In genomic region chr15:10690219-10690618, GRCm38 (mm10) we compare ENCODE assay signal across 10 mouse cellular contexts. TPM values are rescaled to one million over a fixed set of nuclear protein-coding genes. Genes with fewer than 3 reads are reported as not detected.
DNase-seq lines count a peak whose midpoint lies in the region; ATAC-seq and TF ChIP-seq lines count a peak whose summit lies in the region.
"Had no signal": no experiment of that assay in that cellular context is flagged by ENCODE, and none has a peak within 500 bp of the region (broad histone marks: within the 10 kb centered on the region; RNA-seq: fewer than 3 reads in every experiment).

No protein-coding gene starts in this region.

- peak overlapping the region; percentile 44 for H3K4me2 ChIP-seq in heart, embryonic 13.5 days
- peak overlapping the region; percentile 36 for H3K4me2 ChIP-seq in liver, postnatal 0 days (ENCODE audit: low read depth, low read length)

- no peak for TF ChIP-seq EP300 in ES-Bruce4 (IDR thresholded peaks at IDR 0.05; ENCODE audit: insufficient read depth, low read depth, low read length)
- TF ChIP-seq EP300 in liver, postnatal 0 days (IDR thresholded peaks at IDR 0.05; ENCODE audit: low read depth), result 0 out of 2 replicates have a peak, but pooled peaks have one; percentile 62

- WGBS in heart, embryonic 13.5 days, result 39% methylated on average over 13 of the region's 13 CpGs
- WGBS in heart, embryonic 10.5 days, result 42% methylated on average over 13 of the region's 13 CpGs
- 59% methylated on average over 13 of the region's 13 CpGs for WGBS in liver, postnatal 0 days (ENCODE audit: insufficient replicate concordance)

- TF ChIP-seq CTCF in ES-Bruce4 (IDR thresholded peaks at IDR 0.05; ENCODE audit: low read depth, low read length), result no peak
- TF ChIP-seq CTCF in embryonic fibroblast, embryonic 13.5 days (IDR thresholded peaks at IDR 0.05; ENCODE audit: borderline replicate concordance, insufficient read depth, low read length), result no peak
- no peak for TF ChIP-seq CTCF in liver, postnatal 0 days (IDR thresholded peaks at IDR 0.05; ENCODE audit: low read depth)

- no peaks in the 10 kb centered on the region for H3K9me3 ChIP-seq in heart, embryonic 13.5 days
- no peaks in the 10 kb centered on the region for H3K9me3 ChIP-seq in heart, embryonic 10.5 days
- no peaks in the 10 kb centered on the region for H3K9me3 ChIP-seq in ES-Bruce4 (replicated peaks; ENCODE audit: control insufficient read depth, insufficient read depth, low read length, poor library complexity, severe bottlenecking)
- H3K9me3 ChIP-seq in liver, postnatal 0 days (ENCODE audit: low read length), result no peaks in the 10 kb centered on the region

- no peak for TF ChIP-seq POLR2A in ES-Bruce4 (IDR thresholded peaks at IDR 0.05; ENCODE audit: insufficient read depth, low read length)
- no peak for TF ChIP-seq POLR2A in embryonic fibroblast, embryonic 13.5 days (IDR thresholded peaks at IDR 0.05; ENCODE audit: low read depth, low read length)

- no peak for DNase-seq in heart, embryonic 10.5 days (ENCODE audit: low spot score)
- DNase-seq in liver, postnatal 0 days, result peak; percentile 63
- no peak for DNase-seq in embryo, embryonic 10.5 days (ENCODE audit: low spot score)
- no peak for DNase-seq in right cerebral cortex, adult 18-20 months
- DNase-seq in MN1 (ENCODE audit: low spot score), result no peak
- DNase-seq: thymus, postnatal 36 days had no signal

- H3K9ac ChIP-seq in heart, embryonic 13.5 days, result no peak overlapping the region
- H3K9ac ChIP-seq in ES-Bruce4 (ENCODE audit: low read depth, poor library complexity, severe bottlenecking), result peak overlapping the region; percentile 33; the same call in 1 of the 2 replicates
- H3K9ac ChIP-seq in liver, postnatal 0 days (replicated peaks), result no peak overlapping the region

- H3K27ac ChIP-seq in heart, embryonic 13.5 days (replicated peaks), result peak overlapping the region; percentile 55
- H3K27ac ChIP-seq in heart, embryonic 10.5 days, result no peak overlapping the region
- peak overlapping the region; percentile 59 for H3K27ac ChIP-seq in ES-Bruce4 (ENCODE audit: insufficient read depth, low read length)
- H3K27ac ChIP-seq in embryonic fibroblast, embryonic 13.5 days (ENCODE audit: insufficient read depth, low read length), result peak overlapping the region; percentile 73
- peak overlapping the region; percentile 84 for H3K27ac ChIP-seq in liver, postnatal 0 days (ENCODE audit: low read depth)

- H3K4me1 ChIP-seq in heart, embryonic 13.5 days, result peaks cover 49% of the 10 kb centered on the region
- peaks cover 33% of the 10 kb centered on the region for H3K4me1 ChIP-seq in heart, embryonic 10.5 days
- H3K4me1 ChIP-seq in ES-Bruce4 (ENCODE audit: control insufficient read depth, insufficient read depth, low read length), result peaks cover 7% of the 10 kb centered on the region
- H3K4me1 ChIP-seq in embryonic fibroblast, embryonic 13.5 days (ENCODE audit: control insufficient read depth, insufficient read depth, low read length), result peaks cover 36% of the 10 kb centered on the region
- H3K4me1 ChIP-seq in liver, postnatal 0 days (ENCODE audit: insufficient read depth), result peaks cover 21% of the 10 kb centered on the region

- peaks cover 22% of the 10 kb centered on the region; the same call in 1 of the 2 replicates for H3K27me3 ChIP-seq in heart, embryonic 13.5 days (replicated peaks)
- peaks cover 21% of the 10 kb centered on the region; the same call in 1 of the 2 replicates for H3K27me3 ChIP-seq in heart, embryonic 10.5 days (ENCODE audit: insufficient read depth, poor library complexity, severe bottlenecking)
- H3K27me3 ChIP-seq in ES-Bruce4 (ENCODE audit: control insufficient read depth, insufficient read depth, low read length, poor library complexity, severe bottlenecking), result no peaks in the 10 kb centered on the region
- no peaks in the 10 kb centered on the region for H3K27me3 ChIP-seq in liver, postnatal 0 days (ENCODE audit: insufficient read depth, low read length)

- H3K4me3 ChIP-seq in heart, embryonic 13.5 days, result peak overlapping the region; percentile 6; the same call in 1 of the 2 replicates
- no peak overlapping the region for H3K4me3 ChIP-seq in heart, embryonic 10.5 days
- peak overlapping the region; percentile 2; the same call in 1 of the 2 replicates for H3K4me3 ChIP-seq in ES-Bruce4 (ENCODE audit: low read depth, low read length)
- H3K4me3 ChIP-seq in embryonic fibroblast, embryonic 13.5 days (ENCODE audit: insufficient read depth, low read length), result no peak overlapping the region
- H3K4me3 ChIP-seq in liver, postnatal 0 days (ENCODE audit: low read depth, low read length), result no peak overlapping the region

- 0 out of 2 replicates have a peak, but pooled peaks cover 4% of the 10 kb centered on the region for H3K36me3 ChIP-seq in heart, embryonic 13.5 days
- H3K36me3 ChIP-seq in heart, embryonic 10.5 days, result 0 out of 2 replicates have a peak, but pooled peaks cover 4% of the 10 kb centered on the region
- peaks cover 2% of the 10 kb centered on the region; the same call in 1 of the 2 replicates for H3K36me3 ChIP-seq in ES-Bruce4 (ENCODE audit: control insufficient read depth, insufficient read depth, low read length, poor library complexity, severe bottlenecking)
- H3K36me3 ChIP-seq in liver, postnatal 0 days (replicated peaks; ENCODE audit: insufficient read depth, low read length), result no peaks in the 10 kb centered on the region

- ATAC-seq in heart, embryonic 13.5 days (ENCODE audit: extremely low read depth, insufficient number of reproducible peaks, low FRiP score, low TSS enrichment), result no peak
- ATAC-seq in liver, postnatal 0 days, result peak; percentile 98
- ATAC-seq: midbrain, embryonic 16.5 days had no signal

RNA-seq across cellular contexts. Expression of gene Rai14, which starts 24.2 kb away (rescaled TPM):
- 15.3 and 17.1 TPM in 2 replicates for polyA plus RNA-seq in heart, embryonic 13.5 days (2015; fragmentation: Nextera tagmentation; extraction: Ambion mirVana)
- 24.9 and 34.4 TPM in 2 replicates for polyA plus RNA-seq in heart, embryonic 10.5 days (2016; fragmentation: Nextera tagmentation; extraction: Ambion mirVana)
- polyA plus RNA-seq in ES-Bruce4 (2011; ENCODE audit: insufficient read depth, insufficient read length, low read depth, missing spikeins), result 80.9 and 85.7 TPM in 2 replicates
- 134 and 136 TPM in 2 replicates for polyA plus RNA-seq in embryonic fibroblast, embryonic 13.5 days (2011; ENCODE audit: insufficient read length, low read depth, missing spikeins)
- polyA plus RNA-seq in liver, postnatal 0 days (2015; fragmentation: Nextera tagmentation; extraction: Ambion mirVana), result 4.8 and 5.4 TPM in 2 replicates

Comparison
In these comparisons a context has a peak if more than half of its experiments do, and no peak if none do; other contexts are left out.
1. H3K4me3 ChIP-seq: peak in heart, embryonic 13.5 days (single experiment) and ES-Bruce4 (single experiment); none in heart, embryonic 10.5 days (single experiment), embryonic fibroblast, embryonic 13.5 days (single experiment) and liver, postnatal 0 days (single experiment).